8 mouse cellular contexts compared by ENCODE assay signal in the genomic region with DNA sequence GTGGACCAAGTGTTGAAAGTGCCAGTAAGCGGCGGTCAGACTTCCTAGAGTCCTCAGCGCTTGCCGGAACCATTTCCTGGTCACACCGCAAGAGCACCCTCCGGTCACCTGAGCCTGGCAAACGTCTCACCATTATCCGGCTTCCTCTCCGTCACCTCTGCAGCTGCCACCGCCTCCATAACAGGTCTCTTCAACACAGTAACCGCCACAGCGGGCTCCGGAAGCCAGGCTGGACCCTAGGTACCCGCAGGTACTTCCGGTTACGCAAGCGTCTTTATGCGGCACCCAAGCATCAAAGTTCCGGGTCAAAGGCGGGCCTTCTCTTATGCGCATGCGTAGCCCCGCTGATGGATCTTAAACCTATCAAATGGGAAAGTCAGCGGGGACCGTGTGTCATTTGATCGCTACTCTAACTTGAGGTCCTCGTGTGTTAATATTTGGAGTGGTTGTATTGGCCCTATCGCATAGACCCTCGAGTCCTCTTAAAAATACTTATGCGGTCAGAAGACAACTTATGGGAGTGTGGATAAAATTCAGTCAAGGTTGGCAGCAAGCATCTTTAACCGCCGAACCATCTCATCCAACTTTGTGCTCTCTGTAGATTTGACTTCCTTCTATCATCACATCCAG. TPM values are rescaled to one million over a fixed set of nuclear protein-coding genes. Genes with fewer than 3 reads are reported as not detected.
DNase-seq lines count a peak whose midpoint lies in the region; ATAC-seq lines count a peak whose summit lies in the region.

A gene (minus strand): TSS at position 301 of the 630 bp plus-strand sequence.

- peak; percentile 94 for DNase-seq in adipocyte (ENCODE audit: low spot score)
- DNase-seq in embryo, embryonic 10 days (ENCODE audit: low spot score), result peak; percentile 95
- DNase-seq in gastrocnemius, postnatal 10 days, result peak; percentile 88
- peak; percentile 99 for DNase-seq in induced T-regulatory cell, adult 2 months (ENCODE audit: low read depth)
- peak; percentile 90 to 96 for DNase-seq in left cerebral cortex, adult 9 months (ENCODE audit: low spot score in 2 of 2)
- peak; percentile 92 for DNase-seq in right cerebral cortex, postnatal 14 days
- DNase-seq in urinary bladder, postnatal 36 days (ENCODE audit: low spot score in 2 of 2), result peak; percentile 89 to 93

- ATAC-seq in megakaryocyte progenitor cell, adult 5-6 weeks (replicated peaks; ENCODE audit: poor library complexity), result peak; percentile 67

RNA-seq across cellular contexts. Expression of the gene that starts here (rescaled TPM):
- total RNA-seq in gastrocnemius, postnatal 10 days (2021), result 10 to 100 TPM; 31.9 to 39.6 TPM
- total RNA-seq in megakaryocyte progenitor cell, adult 5-6 weeks (2015), result 25.1 and 27.4 TPM in 2 replicates
- total RNA-seq in megakaryocyte progenitor cell, adult 5-6 weeks (2017), result 10.5 and 18.3 TPM in 2 replicates

Comparison
In these comparisons a context has a peak if more than half of its experiments do, and no peak if none do; other contexts are left out.
1. Peak in every context shown above with its lines: DNase-seq and ATAC-seq.